Mouse (Mus musculus) heart, adult 9 months (tissue): Measurements from ENCODE around the gene Bank1.
"Not testable (repeated sequence)": the region's sequence is repeated elsewhere in the genome, so short reads cannot be mapped to it uniquely, and the experiment has no call there.

Source experiments
- DNase-seq, 2 experiments: peaks; one replicate each; pipeline ENCODE4 v3.0.0; 2022; ENCODE audit warnings: low spot score in 2 of 2

Gene Bank1

GRCm38 (mm10) chr3:136325783-136326182 lies at the start of gene Bank1:
Bank1 (minus strand) TSS chr3:136326066.
- DNase-seq = peak; percentile 33 to 78

- DNase-seq = no peak
Observed at GRCm38 (mm10) chr3:136369916-136370315, 44.0 kb upstream of the Bank1 start.

GRCm38 (mm10) chr3:136369466-136369865 lies 43.6 kb upstream of the Bank1 start:
- no peak for DNase-seq

GRCm38 (mm10) chr3:136368505-136368999 lies 42.7 kb upstream of the Bank1 start:
- no peak for DNase-seq

- DNase-seq = no peak
Observed at GRCm38 (mm10) chr3:136349690-136350089, 23.8 kb upstream of the Bank1 start.

- no peak for DNase-seq
Observed at GRCm38 (mm10) chr3:136348611-136349010, 22.7 kb upstream of the Bank1 start.

- peak in 1 of 2 experiments; percentile 6 for DNase-seq
Observed at GRCm38 (mm10) chr3:136347277-136347676, 21.4 kb upstream of the Bank1 start.

- no peak for DNase-seq
Observed at GRCm38 (mm10) chr3:136341911-136342310, 16.0 kb upstream of the Bank1 start.

- no peak for DNase-seq
Observed at GRCm38 (mm10) chr3:136339896-136340295, 14.0 kb upstream of the Bank1 start.

- DNase-seq = peak; percentile 24 to 34
Observed at GRCm38 (mm10) chr3:136331135-136331534, 5.3 kb upstream of the Bank1 start.

- no peak for DNase-seq
Observed at GRCm38 (mm10) chr3:136330043-136330442, 4.2 kb upstream of the Bank1 start.

GRCm38 (mm10) chr3:136329133-136329532 lies 3.3 kb upstream of the Bank1 start:
- DNase-seq = no peak

- not testable (repeated sequence) for DNase-seq
Observed at GRCm38 (mm10) chr3:136324716-136325115, 1.1 kb downstream of the Bank1 start.

GRCm38 (mm10) chr3:136321936-136322335 lies 3.9 kb downstream of the Bank1 start:
- DNase-seq = no peak

- DNase-seq = no peak
Observed at GRCm38 (mm10) chr3:136308487-136308886, 17.4 kb downstream of the Bank1 start.

GRCm38 (mm10) chr3:136306564-136307158 lies 19.2 kb downstream of the Bank1 start:
- no peak for DNase-seq

- DNase-seq = no peak
Observed at GRCm38 (mm10) chr3:136302541-136302940, 23.3 kb downstream of the Bank1 start.

- not testable (repeated sequence) for DNase-seq
Observed at GRCm38 (mm10) chr3:136300810-136301209, 25.1 kb downstream of the Bank1 start.

- no peak for DNase-seq
Observed at GRCm38 (mm10) chr3:136297355-136297754, 28.5 kb downstream of the Bank1 start.

- DNase-seq = no peak
Observed at GRCm38 (mm10) chr3:136295250-136295649, 30.6 kb downstream of the Bank1 start.

- no peak for DNase-seq
Observed at GRCm38 (mm10) chr3:136287883-136288282, 38.0 kb downstream of the Bank1 start.

- DNase-seq = no peak
Observed at GRCm38 (mm10) chr3:136264969-136265595, 60.8 kb downstream of the Bank1 start.

- no peak for DNase-seq
Observed at GRCm38 (mm10) chr3:136257761-136258160, 68.1 kb downstream of the Bank1 start.
